Mouse (Mus musculus): ENCODE data around the gene Cplx1. TPM values are rescaled to one million over a fixed set of nuclear protein-coding genes. Genes with fewer than 3 reads are reported as not detected.

The Cplx1 gene
- total and polyA plus RNA-seq, 2 experiments, result not detected

DNA sequence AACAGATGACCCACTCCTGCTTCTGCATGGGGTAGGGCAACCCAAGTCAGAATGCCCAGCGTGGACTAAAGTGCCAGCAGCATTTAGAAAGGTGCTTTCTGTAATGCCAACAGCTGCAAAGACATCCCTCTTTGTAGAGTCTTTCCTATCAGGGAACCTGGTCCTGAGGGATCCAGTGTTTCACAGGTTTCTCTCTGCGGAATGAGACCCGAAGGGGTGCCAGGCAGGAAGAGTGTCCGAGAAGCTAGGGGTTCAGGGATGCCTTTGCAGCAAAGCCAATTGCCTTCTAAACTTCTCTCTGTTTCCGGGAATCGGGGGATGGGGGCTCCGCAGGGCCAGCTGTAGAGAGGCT is 711 bp downstream of the Cplx1 start:
- no peaks in the 10 kb centered on the region for H3K36me3 ChIP-seq (ENCODE audit: control insufficient read depth, insufficient read depth, low read length)
- H3K4me3 ChIP-seq (ENCODE audit: insufficient read depth, low read depth, low read length), result no peak overlapping the region
- H3K4me1 ChIP-seq (ENCODE audit: control insufficient read depth, insufficient read depth, low read length), result no peaks in the 10 kb centered on the region
- TF ChIP-seq CTCF (IDR thresholded peaks at IDR 0.05; ENCODE audit: low read depth, low read length) (no peak), POLR2A (IDR thresholded peaks at IDR 0.05; ENCODE audit: extremely low read depth, insufficient read depth, low read length) (no peak)
- no peak for DNase-seq (ENCODE audit: extremely low read depth, low read depth, low spot score)
- H3K27me3 ChIP-seq (ENCODE audit: control insufficient read depth, insufficient read depth, low read length), result peaks cover 10% of the 10 kb centered on the region
- no peak overlapping the region for H3K27ac ChIP-seq (replicated peaks; ENCODE audit: insufficient read depth, low read depth, low read length)
- WGBS, result 25% methylated on average over 7 of the region's 7 CpGs
- no peak overlapping the region for H3K9ac ChIP-seq (ENCODE audit: low read depth, low read length)
- no peaks in the 10 kb centered on the region for H3K79me2 ChIP-seq (ENCODE audit: control insufficient read depth, insufficient read depth, low read length)

GRCm38 (mm10) chr5:108547636-108548035 is 2.2 kb downstream of the Cplx1 start:
- TF ChIP-seq POLR2A (IDR thresholded peaks at IDR 0.05; ENCODE audit: extremely low read depth, insufficient read depth, low read length) (no peak), CTCF (IDR thresholded peaks at IDR 0.05; ENCODE audit: low read depth, low read length) (no peak)
- 85% methylated on average over 5 of the region's 5 CpGs for WGBS
- Histone ChIP-seq H3K27me3 (ENCODE audit: control insufficient read depth, insufficient read depth, low read length) (peaks cover 10% of the 10 kb centered on the region), H3K79me2 (ENCODE audit: control insufficient read depth, insufficient read depth, low read length) (no peaks in the 10 kb centered on the region), H3K4me1 (ENCODE audit: control insufficient read depth, insufficient read depth, low read length) (no peaks in the 10 kb centered on the region), H3K27ac (replicated peaks; ENCODE audit: insufficient read depth, low read depth, low read length) (no peak overlapping the region), H3K36me3 (ENCODE audit: control insufficient read depth, insufficient read depth, low read length) (no peaks in the 10 kb centered on the region), H3K4me3 (ENCODE audit: insufficient read depth, low read depth, low read length) (no peak overlapping the region), H3K9ac (ENCODE audit: low read depth, low read length) (no peak overlapping the region)
- DNase-seq (ENCODE audit: extremely low read depth, low read depth, low spot score), result no peak

DNA sequence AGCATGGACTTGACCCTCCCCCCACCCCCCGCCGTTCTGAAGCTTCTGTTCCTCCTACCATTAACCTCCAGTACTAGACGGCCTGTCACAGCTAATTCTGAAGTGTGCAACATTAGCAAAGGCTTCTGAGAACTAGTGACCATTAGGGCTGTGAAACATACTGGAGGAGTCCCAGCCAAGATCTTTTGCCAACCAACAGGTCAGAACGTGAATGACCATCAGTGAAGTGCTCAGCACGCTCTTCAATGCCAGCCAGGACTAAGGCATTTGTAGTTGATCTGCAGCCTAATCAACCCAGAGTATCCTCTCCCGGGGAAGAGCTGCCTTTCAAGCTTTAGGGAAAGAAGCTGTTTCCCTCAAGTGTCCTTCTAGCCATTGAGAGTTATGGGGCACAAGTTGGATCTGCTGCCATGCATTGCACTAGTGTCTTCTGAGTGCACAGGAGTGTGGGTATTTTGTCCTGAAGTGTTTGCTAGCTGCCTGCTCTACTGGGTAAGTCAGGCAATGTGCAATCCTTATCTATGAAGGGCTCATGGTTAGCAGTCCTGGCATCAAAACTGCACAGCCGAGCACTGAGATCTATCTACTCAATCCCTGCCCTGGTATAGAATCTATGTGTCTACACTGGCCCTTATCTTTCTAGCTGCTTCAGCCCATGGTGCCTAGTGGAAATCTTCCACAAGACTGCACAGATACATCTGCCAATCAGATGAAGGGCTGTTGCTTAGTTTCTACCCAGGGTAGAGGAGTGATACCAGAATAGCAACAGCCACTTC is 6.1 kb downstream of the Cplx1 start:
- 68% methylated on average over 7 of the region's 7 CpGs for whole genome bisulfite sequencing
- Histone ChIP-seq H3K79me2 (ENCODE audit: control insufficient read depth, insufficient read depth, low read length) (no peaks in the 10 kb centered on the region), H3K27me3 (ENCODE audit: control insufficient read depth, insufficient read depth, low read length) (peaks cover 4% of the 10 kb centered on the region; the same call in 1 of the 2 replicates), H3K4me1 (ENCODE audit: control insufficient read depth, insufficient read depth, low read length) (no peaks in the 10 kb centered on the region), H3K4me3 (ENCODE audit: insufficient read depth, low read depth, low read length) (no peak overlapping the region), H3K27ac (replicated peaks; ENCODE audit: insufficient read depth, low read depth, low read length) (no peak overlapping the region), H3K9ac (ENCODE audit: low read depth, low read length) (no peak overlapping the region), H3K36me3 (ENCODE audit: control insufficient read depth, insufficient read depth, low read length) (no peaks in the 10 kb centered on the region)
- TF ChIP-seq POLR2A (IDR thresholded peaks at IDR 0.05; ENCODE audit: extremely low read depth, insufficient read depth, low read length), result no peak
- no peak for DNase-seq (ENCODE audit: extremely low read depth, low read depth, low spot score)

- DNase-seq (ENCODE audit: extremely low read depth, low read depth, low spot score), result no peak
- Histone ChIP-seq H3K27ac (replicated peaks; ENCODE audit: insufficient read depth, low read depth, low read length) (no peak overlapping the region), H3K79me2 (ENCODE audit: control insufficient read depth, insufficient read depth, low read length) (no peaks in the 10 kb centered on the region), H3K27me3 (ENCODE audit: control insufficient read depth, insufficient read depth, low read length) (no peaks in the 10 kb centered on the region), H3K9ac (ENCODE audit: low read depth, low read length) (no peak overlapping the region), H3K36me3 (ENCODE audit: control insufficient read depth, insufficient read depth, low read length) (no peaks in the 10 kb centered on the region), H3K4me3 (ENCODE audit: insufficient read depth, low read depth, low read length) (no peak overlapping the region), H3K4me1 (ENCODE audit: control insufficient read depth, insufficient read depth, low read length) (peaks cover 5% of the 10 kb centered on the region; the same call in 1 of the 2 replicates)
- WGBS, result 23% methylated on average over 2 of the region's 2 CpGs
- no peak for TF ChIP-seq POLR2A (IDR thresholded peaks at IDR 0.05; ENCODE audit: extremely low read depth, insufficient read depth, low read length)
These were observed 15.6 kb downstream of the Cplx1 start for GRCm38 (mm10) chr5:108534188-108534587.

- H3K4me3 ChIP-seq (ENCODE audit: insufficient read depth, low read depth, low read length), result no peak overlapping the region
- no peak for DNase-seq (ENCODE audit: extremely low read depth, low read depth, low spot score)
- 91% methylated on average over 3 of the region's 3 CpGs for WGBS
- no peaks in the 10 kb centered on the region for H3K27me3 ChIP-seq (ENCODE audit: control insufficient read depth, insufficient read depth, low read length)
- no peak overlapping the region for H3K27ac ChIP-seq (replicated peaks; ENCODE audit: insufficient read depth, low read depth, low read length)
- TF ChIP-seq POLR2A (IDR thresholded peaks at IDR 0.05; ENCODE audit: extremely low read depth, insufficient read depth, low read length) (no peak), CTCF (IDR thresholded peaks at IDR 0.05; ENCODE audit: low read depth, low read length) (no peak)
- H3K79me2 ChIP-seq (ENCODE audit: control insufficient read depth, insufficient read depth, low read length), result no peaks in the 10 kb centered on the region
- no peaks in the 10 kb centered on the region for H3K4me1 ChIP-seq (ENCODE audit: control insufficient read depth, insufficient read depth, low read length)
- no peak overlapping the region for H3K9ac ChIP-seq (ENCODE audit: low read depth, low read length)
- no peaks in the 10 kb centered on the region for H3K36me3 ChIP-seq (ENCODE audit: control insufficient read depth, insufficient read depth, low read length)
These were observed 27.2 kb downstream of the Cplx1 start for GRCm38 (mm10) chr5:108522597-108522996.

DNA sequence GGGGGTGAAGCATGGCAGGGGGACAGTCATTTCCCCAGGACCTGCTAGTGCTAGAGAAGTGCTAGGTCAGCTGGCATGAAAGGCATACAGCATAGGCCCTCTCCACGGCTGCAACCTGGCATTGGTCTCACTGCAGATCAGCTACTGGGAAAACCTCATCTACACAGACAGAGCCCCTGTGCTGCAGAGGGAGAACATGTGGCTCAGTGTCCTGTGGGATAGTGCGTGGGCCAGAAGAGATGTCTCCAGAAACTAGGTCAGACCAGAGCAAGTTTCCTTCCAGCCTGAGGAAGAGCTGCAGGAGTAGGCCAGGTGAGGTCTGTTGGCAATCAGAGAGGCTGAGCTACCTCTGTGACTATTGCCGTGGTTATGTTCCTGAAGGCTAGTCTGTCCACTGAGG is 27.9 kb downstream of the Cplx1 start:
- Histone ChIP-seq H3K4me1 (ENCODE audit: control insufficient read depth, insufficient read depth, low read length) (no peaks in the 10 kb centered on the region), H3K27ac (replicated peaks; ENCODE audit: insufficient read depth, low read depth, low read length) (no peak overlapping the region), H3K27me3 (ENCODE audit: control insufficient read depth, insufficient read depth, low read length) (no peaks in the 10 kb centered on the region), H3K9ac (ENCODE audit: low read depth, low read length) (no peak overlapping the region), H3K79me2 (ENCODE audit: control insufficient read depth, insufficient read depth, low read length) (no peaks in the 10 kb centered on the region), H3K4me3 (ENCODE audit: insufficient read depth, low read depth, low read length) (no peak overlapping the region), H3K36me3 (ENCODE audit: control insufficient read depth, insufficient read depth, low read length) (no peaks in the 10 kb centered on the region)
- no peak for DNase-seq (ENCODE audit: extremely low read depth, low read depth, low spot score)
- TF ChIP-seq POLR2A (IDR thresholded peaks at IDR 0.05; ENCODE audit: extremely low read depth, insufficient read depth, low read length), result no peak
- 66% methylated on average over 3 of the region's 3 CpGs for WGBS
